Mouse (Mus musculus): ENCODE measurements around the gene Mrgprb5.
"Not testable (repeated sequence)": the region's sequence is repeated elsewhere in the genome, so short reads cannot be mapped to it uniquely, and the experiment has no call there.

GRCm38 (mm10) chr7:48131820-48132219 lies 37.0 kb downstream of the Mrgprb5 start:
- TF ChIP-seq CTCF (IDR thresholded peaks at IDR 0.05; ENCODE audit: low read depth); EP300 (optimal IDR thresholded peaks at IDR 0.05): not testable (repeated sequence)

All from stomach, postnatal 0 days (tissue).